Mouse (Mus musculus) regulatory T cell (primary cell): ENCODE results near the gene Dennd1a.

ENCODE experiments used
- in situ Hi-C: fragments of 300-600 bp; cut with MboI, MseI; formaldehyde crosslinking; loops from one replicate; pipeline ENCODE4 v1.15.1; 2025; ENCODE audit warnings: high pct_unique_total_duplicates

Dennd1a gene

DNA sequence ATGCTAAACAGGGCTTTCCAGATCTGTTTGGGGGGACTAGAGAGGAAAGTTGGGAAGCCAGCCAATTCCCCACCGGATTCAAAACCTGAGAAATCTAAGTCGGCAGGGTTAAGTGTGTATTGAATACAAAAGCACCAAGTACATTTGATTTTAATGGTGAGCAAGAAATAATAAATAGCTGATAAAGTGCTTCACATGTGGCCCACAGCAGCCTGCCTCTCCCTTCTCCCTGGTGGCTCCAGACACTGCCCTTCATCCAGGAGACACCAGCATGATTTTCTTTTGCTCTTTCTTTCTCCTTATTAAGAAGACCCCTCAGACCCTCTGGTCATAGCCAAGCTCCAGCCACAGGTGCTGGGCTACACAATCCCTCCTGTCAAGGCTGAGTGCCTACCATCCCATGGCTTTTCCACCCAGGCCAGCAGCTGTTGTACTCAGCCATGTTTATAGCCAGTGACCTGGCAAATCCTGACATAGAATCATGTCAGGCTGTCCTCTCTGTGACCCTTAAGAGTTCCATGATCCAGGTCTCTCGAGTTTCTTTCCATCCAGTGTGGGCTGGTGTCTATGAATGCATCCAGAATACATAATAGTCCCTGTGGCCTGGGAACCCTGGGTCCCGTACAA is 467.6 kb downstream of the Dennd1a start:
- in situ Hi-C loops: loop anchor here (10.0 kb wide), 1 partner anchor 125 kb away; no protein-coding TSS in a partner anchor

- in situ Hi-C loops: loop anchor here (10.0 kb wide), 1 partner anchor 126 kb away; no protein-coding TSS in a partner anchor
These were observed 468.2 kb downstream of the Dennd1a start for GRCm38 (mm10) chr2:37818761-37819525.

DNA sequence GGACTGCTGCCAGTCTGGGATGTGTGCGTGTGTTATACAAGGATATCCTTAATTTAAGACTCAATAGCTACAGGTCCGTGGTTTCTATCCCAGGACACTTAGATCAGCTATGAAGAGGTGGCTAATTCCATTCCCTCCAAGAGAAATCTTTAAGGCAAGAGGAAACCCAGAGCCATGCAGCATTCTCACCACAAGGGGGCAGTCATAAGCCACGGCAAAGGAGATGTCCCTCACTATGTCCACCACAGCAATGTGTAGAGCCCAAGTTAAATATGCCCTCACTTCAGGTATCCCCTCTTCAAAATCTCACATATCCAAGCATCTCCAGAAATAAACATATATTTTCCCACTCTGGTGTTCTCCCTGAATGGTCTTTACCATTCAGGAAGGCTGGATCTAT is 471.5 kb downstream of the Dennd1a start:
- in situ Hi-C loops: loop anchor here (10.0 kb wide), 1 partner anchor 129 kb away; no protein-coding TSS in a partner anchor

DNA sequence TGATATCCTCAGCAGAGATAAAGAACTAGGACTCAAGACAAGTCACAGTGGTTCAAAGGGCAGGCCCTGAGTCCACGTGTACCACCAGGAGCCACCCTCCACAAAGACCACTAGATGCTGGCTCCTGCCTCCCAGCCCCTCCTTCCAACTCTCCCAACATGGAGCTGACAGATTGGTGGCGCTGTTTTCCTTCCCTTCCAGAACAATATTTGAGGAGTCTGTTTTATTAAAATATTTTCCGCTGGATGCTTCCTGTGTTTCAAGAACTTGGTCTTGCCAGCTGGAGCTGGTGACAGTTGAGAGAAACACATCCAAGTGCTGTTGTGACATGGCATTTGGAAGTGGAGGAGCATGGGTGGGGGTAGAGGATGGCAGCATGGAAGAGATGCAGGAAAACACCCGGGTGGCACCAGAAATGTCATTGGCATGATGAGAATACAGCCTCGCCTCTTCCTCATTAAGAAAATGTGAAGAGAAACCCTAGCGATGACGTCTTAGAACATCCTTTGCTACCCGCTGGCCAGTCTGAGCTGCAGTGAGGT is 472.3 kb downstream of the Dennd1a start:
- in situ Hi-C loops: loop anchor here (5.0 to 10.0 kb wide), 2 partner anchors 130 to 572 kb away; no protein-coding TSS in a partner anchor

DNA sequence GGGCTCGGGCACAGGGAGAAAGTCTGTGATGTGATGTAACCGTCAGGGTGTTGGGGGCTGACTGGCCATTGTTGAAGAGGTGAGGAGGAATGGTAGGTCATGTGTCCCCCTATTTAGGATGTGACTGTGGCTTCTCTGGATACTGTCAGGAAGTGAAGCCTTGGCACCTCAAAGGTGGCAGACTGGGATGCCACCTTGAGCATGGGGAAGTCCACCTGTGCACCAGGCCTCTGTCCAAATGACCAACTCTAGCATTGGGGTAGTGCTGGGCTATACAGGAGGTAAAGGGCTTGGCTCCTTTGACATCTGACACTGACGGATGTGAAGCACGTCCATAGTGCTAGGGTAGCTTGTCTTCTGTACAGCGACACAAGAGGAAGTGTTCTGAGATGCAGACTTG is 474.8 kb downstream of the Dennd1a start:
- in situ Hi-C loops: loop anchor here (5.0 to 10.0 kb wide), 2 partner anchors 132 to 575 kb away; no protein-coding TSS in a partner anchor

DNA sequence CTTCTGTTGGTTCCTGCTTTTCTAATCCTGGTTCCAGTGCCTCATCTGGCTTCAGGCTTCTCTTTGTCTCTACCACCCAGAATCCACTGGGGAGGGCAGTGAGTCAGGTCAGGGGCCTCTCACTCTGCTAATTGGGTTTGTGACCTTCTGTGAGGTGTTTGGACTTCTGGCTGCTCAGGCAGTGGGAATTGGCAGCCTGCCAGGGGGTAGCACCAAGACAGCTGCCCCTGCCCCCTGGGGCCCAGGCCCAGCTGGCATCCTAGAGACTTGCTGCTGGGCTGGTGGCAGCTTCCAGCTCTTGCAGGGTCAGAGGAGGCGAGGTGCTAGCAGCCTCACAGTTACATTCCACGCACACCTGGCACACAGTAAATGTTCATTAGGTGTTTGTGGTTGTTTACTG is 475.5 kb downstream of the Dennd1a start:
- in situ Hi-C loops: loop anchor here (5.0 to 10.0 kb wide), 2 partner anchors 133 to 576 kb away; no protein-coding TSS in a partner anchor

DNA sequence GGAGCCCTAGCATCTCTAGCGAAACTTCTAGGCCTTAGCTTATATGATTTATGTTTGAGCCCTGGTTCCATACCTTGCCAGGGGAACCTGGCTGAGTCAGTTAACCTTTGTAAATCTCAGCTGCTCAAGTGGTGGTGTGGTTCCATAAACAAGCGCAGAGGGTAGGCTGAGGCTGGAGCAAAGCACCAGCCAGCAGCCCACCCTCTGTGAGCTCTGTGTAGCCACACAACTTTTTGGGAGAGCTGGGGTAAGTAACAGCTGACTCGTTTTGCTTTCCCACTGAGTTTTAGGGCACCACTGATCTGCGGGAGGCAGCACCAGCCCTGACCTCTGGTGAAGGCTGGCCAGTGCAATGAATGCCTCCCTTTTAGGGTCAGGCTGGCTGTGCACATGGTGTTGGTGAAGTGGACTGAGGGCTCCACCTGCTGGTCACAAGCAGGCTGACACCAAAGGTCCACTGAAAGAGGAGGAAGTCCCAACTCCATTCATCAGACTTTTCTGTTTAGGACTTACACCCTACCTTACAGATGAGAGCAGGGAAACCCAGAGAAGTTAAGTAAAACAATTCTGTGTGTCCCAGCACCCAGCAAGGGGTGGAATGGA is 484.5 kb downstream of the Dennd1a start:
- in situ Hi-C loops: no loop called here

DNA sequence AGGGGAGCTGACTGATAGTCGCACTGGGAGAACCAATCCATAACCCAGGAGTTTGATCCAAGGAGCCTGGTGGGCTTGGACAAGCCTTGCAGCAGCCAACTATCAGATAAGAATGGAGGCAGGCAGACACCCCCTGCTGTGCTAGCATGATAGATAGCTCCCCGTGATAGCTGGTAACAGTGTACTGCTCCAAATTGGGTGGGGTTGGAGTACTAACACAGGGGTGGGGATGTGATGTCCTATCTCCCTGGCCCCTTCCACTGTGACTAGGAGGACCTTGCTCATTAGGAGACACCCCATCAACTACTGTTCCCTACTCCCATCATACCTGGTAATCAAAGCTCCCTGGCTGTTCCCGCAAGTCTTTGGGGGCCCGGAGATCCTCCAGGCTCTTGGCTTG is 485.5 kb downstream of the Dennd1a start:
- in situ Hi-C loops: no loop called here

- in situ Hi-C loops: no loop called here
These were observed 488.1 kb downstream of the Dennd1a start for GRCm38 (mm10) chr2:37799137-37799536.

GRCm38 (mm10) chr2:37797046-37797445 is 490.1 kb downstream of the Dennd1a start:
- in situ Hi-C loops: no loop called here

DNA sequence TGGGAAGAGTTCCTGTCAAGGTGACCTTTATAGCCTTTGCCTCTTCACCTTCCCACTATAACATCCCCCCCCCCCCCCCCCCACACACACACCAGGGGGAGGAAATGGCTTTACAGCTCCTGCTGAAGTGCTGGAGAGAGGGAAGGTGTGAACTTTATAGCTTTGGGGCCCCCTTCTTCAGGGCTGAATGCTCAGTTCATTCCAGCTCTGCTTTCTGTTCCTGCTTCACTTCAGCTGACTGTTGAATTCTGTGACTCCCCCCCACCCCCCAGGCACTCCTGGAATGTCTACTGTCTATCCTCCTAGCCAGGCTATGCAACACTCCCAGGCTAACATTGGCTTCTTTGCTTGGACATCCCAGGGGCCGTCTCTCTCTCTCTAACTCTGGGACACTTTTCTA is 491.2 kb downstream of the Dennd1a start:
- in situ Hi-C loops: no loop called here

DNA sequence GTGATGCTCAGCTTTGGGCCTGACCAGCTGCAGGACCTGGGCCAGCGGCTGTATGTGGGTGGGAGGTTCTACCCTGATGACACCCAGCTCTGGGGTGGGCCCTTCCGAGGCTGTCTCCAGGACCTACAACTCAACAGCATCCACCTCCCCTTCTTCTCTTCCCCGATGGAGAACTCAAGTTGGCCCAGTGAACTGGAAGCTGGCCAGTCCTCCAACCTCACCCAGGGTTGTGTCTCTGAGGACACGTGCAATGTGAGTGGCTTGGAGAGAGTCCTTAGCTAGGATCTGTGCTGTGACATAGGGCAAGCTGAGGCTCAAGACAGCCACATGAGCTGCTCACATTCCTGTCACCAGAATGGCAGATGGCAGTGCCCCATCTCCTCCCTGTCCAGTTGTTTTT is 495.9 kb downstream of the Dennd1a start:
- in situ Hi-C loops: no loop called here

GRCm38 (mm10) chr2:37790738-37791137 is 496.5 kb downstream of the Dennd1a start:
- in situ Hi-C loops: no loop called here

DNA sequence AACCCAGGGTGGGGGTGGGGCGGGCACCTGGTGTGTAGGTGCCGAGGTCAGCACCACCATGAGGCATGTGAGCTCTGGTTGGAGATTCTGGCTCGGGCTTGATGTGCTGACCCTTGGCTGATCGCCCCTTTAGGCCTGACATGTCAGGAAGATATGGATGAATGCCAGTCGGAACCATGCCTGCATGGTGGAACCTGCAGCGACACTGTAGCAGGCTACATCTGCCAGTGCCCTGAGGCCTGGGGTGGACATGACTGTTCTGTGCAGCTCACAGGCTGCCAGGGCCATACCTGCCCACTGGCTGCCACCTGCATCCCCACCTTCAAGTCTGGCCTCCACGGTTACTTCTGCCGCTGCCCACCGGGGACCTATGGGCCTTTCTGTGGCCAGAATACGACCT is 497.2 kb downstream of the Dennd1a start:
- in situ Hi-C loops: no loop called here

DNA sequence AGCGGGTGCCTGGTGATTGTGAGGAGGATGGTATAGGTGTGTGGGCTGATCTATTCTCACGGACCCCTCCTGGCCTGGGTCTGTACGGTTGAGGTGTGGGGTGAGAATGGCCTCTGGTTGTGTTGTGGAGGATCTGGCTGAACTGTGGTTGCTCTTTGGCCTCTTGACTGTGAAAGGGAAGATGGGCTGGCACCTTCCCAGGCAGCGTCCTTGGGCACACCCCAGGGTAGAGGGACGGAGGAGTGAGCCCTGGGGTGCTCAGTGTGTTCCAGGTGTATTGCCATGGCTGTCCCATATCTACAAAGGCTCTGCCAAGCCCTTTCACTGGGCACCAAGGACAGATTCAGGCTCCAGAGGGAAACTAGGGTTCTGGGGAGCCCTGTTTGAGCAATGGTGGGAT is 498.2 kb downstream of the Dennd1a start:
- in situ Hi-C loops: no loop called here

DNA sequence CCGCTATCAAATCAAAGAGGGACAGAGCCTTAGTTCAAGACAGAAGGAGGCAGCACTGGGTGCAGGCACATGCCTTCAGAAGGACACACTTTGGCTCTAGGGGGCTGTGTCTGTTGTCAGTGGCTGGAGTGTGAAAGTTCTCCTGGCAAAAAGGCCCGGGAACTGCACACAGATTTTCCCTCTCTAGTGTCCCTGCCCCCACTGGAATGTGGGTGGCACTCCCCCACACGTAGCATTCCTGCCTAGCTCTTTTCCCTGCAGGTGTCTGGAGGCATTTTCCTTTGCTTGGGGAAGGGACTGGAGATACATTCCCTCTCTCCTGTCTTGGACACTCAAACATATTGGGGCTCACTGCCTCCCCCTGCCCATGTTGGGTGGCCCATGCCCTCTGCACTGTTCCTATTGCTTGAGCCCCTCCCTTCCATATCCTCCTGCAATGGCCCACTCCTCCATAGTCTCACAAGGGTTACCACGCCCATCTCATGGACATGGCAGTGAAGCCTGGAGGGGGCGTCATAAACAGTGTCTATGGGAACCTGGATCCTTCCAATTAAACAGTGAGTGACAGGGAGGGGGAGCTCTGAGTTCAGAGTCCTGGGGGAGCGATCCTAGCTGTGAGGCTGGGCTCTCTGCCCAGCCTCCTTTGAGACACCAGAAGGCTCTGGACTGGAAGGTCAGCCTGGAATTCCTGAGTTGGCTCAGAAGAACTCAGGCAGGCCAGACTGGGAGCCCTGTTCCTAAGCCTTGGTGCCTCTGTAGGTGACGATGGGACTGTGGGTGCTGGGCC is 498.8 kb downstream of the Dennd1a start:
- in situ Hi-C loops: no loop called here

DNA sequence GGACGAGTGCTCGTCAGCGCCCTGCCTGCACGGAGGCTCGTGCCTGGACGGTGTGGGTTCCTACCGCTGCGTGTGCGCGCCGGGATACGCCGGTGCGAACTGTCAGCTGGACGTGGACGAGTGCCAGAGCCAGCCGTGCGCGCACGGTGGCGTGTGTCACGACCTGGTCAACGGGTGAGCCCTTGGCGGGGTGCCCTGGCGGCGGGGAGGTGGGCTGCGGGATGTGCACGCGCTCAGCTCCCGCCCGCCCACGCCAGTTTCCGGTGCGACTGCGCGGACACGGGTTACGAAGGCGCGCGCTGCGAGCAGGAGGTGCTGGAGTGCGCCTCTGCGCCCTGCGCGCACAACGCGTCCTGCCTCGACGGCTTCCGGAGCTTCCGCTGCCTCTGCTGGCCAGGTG is 500.7 kb downstream of the Dennd1a start:
- in situ Hi-C loops: no loop called here

DNA sequence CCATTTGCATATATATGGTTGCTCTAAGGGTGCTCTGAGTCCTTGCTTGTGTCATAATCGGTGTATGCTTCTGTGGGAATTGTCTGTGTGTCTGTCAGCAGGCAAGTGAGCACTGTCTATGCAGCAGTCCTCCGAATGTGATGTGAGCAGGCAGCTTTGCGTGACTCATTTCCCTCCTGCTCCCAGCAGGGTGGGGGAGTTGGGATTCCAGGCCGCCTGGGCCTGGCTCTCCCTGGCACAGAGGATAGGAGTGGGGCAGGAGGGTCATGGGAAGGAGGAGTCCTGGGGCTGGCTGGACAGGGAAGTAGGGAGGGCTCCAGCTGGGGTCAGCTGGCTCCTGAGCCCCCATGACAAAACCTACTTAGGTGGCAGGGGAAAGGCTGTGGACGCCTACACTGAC is 502.7 kb downstream of the Dennd1a start:
- in situ Hi-C loops: no loop called here

GRCm38 (mm10) chr2:37782002-37782401 is 505.2 kb downstream of the Dennd1a start:
- in situ Hi-C loops: no loop called here

DNA sequence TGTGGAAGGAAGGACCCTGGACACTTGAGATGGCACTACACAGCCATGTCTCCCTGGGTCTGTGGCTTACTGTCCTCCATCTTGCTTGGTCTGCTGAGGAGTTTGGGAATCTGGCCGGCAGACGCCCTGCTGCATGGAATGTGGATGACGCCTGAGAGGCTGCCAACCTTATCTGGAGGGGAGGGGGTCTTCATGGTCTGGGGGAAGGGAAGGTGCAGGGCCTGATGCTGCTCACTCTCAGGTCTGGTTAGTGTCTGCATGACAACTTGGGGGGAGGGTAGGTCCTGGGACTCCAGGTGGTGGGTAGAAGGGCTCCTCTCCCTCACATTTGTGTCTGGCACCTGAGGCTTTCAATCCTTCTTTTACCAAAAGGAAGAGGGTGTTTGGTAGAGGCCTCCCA is 505.8 kb downstream of the Dennd1a start:
- in situ Hi-C loops: no loop called here

DNA sequence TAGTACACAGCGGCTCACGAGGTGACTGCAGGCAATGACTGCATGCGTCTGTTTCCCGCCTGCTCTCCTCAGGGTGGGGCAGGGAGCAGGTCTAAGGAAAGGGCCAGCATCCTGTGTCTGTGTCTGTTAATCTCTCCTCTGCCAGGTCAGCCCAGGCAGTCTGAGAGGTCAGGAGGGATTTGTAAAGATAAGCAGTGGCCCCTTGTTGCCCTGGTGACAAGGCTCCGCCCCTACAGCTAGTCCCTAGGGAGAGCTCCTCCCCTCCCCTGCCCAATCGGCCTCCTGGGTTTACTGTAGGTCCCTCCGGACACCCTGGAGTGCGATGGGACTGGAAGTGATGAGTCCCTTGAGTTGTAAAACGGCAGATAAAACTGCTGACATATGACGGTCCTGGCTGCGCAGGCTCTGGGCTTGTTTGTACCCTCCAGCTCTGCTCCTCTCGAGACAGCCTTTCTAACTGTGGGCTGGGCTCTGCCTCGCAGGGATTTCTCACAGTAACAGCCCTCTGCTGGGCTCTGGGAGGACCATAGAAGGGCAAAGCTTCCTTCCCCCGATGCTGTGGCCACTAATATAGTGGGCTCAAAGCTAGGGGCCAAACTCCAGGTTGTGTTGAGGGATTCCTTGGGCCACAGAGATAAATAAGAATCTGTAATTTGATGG is 506.8 kb downstream of the Dennd1a start:
- in situ Hi-C loops: no loop called here
